Mouse (Mus musculus) ES-E14 (cell line): ENCODE measurements at regions not wholly inside any gene's neighbourhood (a gene's known extent, or its start where the extent isn't known, plus 50 kb on each side); places are given as distances from the start of the nearest gene placed in this dataset.

ENCODE experiments used
- CHD2 ChIP-seq: IDR thresholded peaks from 2 replicates; pipeline ENCODE4 v1.6.1; 2014; ENCODE audit warnings: mild to moderate bottlenecking, low read depth, low read length, inconsistent platforms
- HCFC1 ChIP-seq: IDR thresholded peaks from 2 replicates; pipeline ENCODE4 v1.6.1; 2012; ENCODE audit warnings: low read length, inconsistent platforms, borderline replicate concordance; ENCODE audit not compliant: insufficient read depth
- ZNF384 ChIP-seq: IDR thresholded peaks from 2 replicates; pipeline ENCODE4 v1.6.1; 2012; ENCODE audit warnings: low read depth, low read length, inconsistent platforms

DNA sequence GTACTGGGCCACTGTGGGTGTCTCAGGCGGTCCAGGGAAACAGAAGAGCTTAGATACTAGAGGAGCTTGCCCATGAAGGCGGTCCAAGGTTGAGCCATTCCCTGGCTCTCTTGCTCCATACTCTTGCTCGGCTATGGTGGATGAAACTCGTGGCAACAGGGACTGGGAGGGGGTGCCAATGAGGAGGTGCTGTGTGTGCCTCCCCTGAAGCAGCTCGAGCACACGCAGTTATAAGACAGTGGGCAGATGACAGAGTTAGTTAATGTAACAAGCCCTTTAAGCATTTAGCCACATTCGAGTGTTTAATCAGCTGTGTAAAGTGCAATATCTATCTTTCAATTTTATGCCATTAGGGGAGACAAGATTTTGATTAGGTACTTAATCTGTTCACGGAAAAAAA, 237.5 kb downstream of the Dhx35 start:
- TF ChIP-seq ZNF384 = no peak
- no peak for TF ChIP-seq HCFC1
- TF ChIP-seq CHD2 = no peak
